Mouse (Mus musculus) forebrain, embryonic 12.5 days (tissue): ENCODE measurements around the gene Mex3a. TPM values are rescaled to one million over a fixed set of nuclear protein-coding genes. Genes with fewer than 3 reads are reported as not detected.

Experiments used
- ATAC-seq: fragments of 200-750 bp; cut with Nextera tagmentation; 2 replicates; pipeline ENCODE4 v1.8.0; 2017; ENCODE audit warnings: moderate TSS enrichment; ENCODE audit not compliant: low FRiP score
- H3K27ac ChIP-seq: fragments of 300-500 bp; sonication (generic); 2 replicates; pipeline ENCODE4 v1.5.1; 2016; ENCODE audit warnings: mild to moderate bottlenecking
- H3K27me3 ChIP-seq: fragments of 300-500 bp; sonication (generic); 2 replicates; pipeline ENCODE4 v1.6.1; 2016; ENCODE audit warnings: mild to moderate bottlenecking
- H3K36me3 ChIP-seq: fragments of 300-500 bp; sonication (generic); replicated peaks from 2 replicates; pipeline ENCODE4 v1.6.1; 2016; ENCODE audit warnings: mild to moderate bottlenecking
- H3K4me1 ChIP-seq: fragments of 300-500 bp; sonication (generic); 2 replicates; pipeline ENCODE4 v1.6.1; 2016
- H3K4me2 ChIP-seq: fragments of 300-500 bp; sonication (generic); 2 replicates; pipeline ENCODE4 v1.6.1; 2016; ENCODE audit warnings: mild to moderate bottlenecking, moderate library complexity
- H3K4me3 ChIP-seq: fragments of 300-500 bp; sonication (generic); replicated peaks from 2 replicates; pipeline ENCODE4 v1.5.1; 2016; ENCODE audit warnings: mild to moderate bottlenecking
- H3K9ac ChIP-seq: fragments of 300-500 bp; sonication (generic); 2 replicates; pipeline ENCODE4 v1.6.1; 2016; ENCODE audit warnings: mild to moderate bottlenecking
- H3K9me3 ChIP-seq: fragments of 300-500 bp; sonication (generic); 2 replicates; pipeline ENCODE4 v1.6.1; 2016
- WGBS: fragments of 180-500 bp; shearing (Covaris S2); methylation state at CpG from one replicate; pipeline ENCODE4 v1.1.7; 2016; 5-methylcytosine and 5-hydroxymethylcytosine counted together
- polyA plus RNA-seq: library from polyadenylated mRNA; unstranded; fragments of >200 nt; fragmentation: Nextera tagmentation; extraction: Ambion mirVana; gene quantifications from 2 replicates; pipeline ENCODE4 v1.2.1, GENCODE M21; 2016

Mex3a gene
- polyA plus RNA-seq, 1 experiment from 2014 or later, result 51.0 TPM

- Histone ChIP-seq H3K36me3 (peaks cover 45% of the 10 kb centered on the region), H3K4me3 (peak overlapping the region; percentile 83; the same call in 1 of the 2 replicates), H3K27ac (0 out of 2 replicates have a peak overlapping the region, but pooled peaks have one; percentile 10), H3K4me1 (peaks cover 37% of the 10 kb centered on the region), H3K9me3 (no peaks in the 10 kb centered on the region), H3K27me3 (no peaks in the 10 kb centered on the region), H3K4me2 (peak overlapping the region; percentile 62), H3K9ac (no peak overlapping the region; the same call in 1 of the 2 replicates)
- no peak for ATAC-seq
- WGBS, result 89% methylated on average over 5 of the region's 5 CpGs
Observed at GRCm38 (mm10) chr3:88555069-88555605, 22.9 kb downstream of the Mex3a start.

GRCm38 (mm10) chr3:88555731-88556130, 23.5 kb downstream of the Mex3a start:
- 97% methylated on average over 6 of the region's 6 CpGs for WGBS
- H3K4me1 ChIP-seq, result peaks cover 37% of the 10 kb centered on the region
- no peak overlapping the region; the same call in 1 of the 2 replicates for H3K9ac ChIP-seq
- no peak overlapping the region for H3K4me2 ChIP-seq
- H3K9me3 ChIP-seq, result no peaks in the 10 kb centered on the region
- H3K4me3 ChIP-seq, result no peak overlapping the region
- no peaks in the 10 kb centered on the region for H3K27me3 ChIP-seq
- ATAC-seq, result no peak
- peaks cover 51% of the 10 kb centered on the region for H3K36me3 ChIP-seq
- H3K27ac ChIP-seq, result 0 out of 2 replicates have a peak overlapping the region, but pooled peaks have one; percentile 10

DNA sequence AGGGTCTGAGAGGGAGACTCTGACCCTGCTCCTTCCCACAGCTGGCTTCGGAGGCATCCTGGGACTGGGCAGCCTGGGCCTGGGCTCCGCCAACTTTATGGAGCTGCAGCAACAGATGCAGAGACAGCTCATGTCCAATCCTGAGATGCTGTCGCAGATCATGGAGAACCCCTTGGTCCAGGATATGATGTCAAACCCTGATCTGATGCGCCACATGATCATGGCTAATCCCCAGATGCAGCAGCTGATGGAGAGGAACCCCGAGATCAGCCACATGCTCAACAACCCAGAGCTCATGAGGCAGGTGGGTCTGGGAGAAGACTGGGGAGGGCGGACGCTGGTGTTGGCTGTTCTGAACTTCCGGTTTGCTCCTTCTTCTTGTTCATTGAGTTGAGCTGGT, 24.4 kb downstream of the Mex3a start:
- Histone ChIP-seq H3K4me3 (no peak overlapping the region), H3K36me3 (peaks cover 60% of the 10 kb centered on the region), H3K4me2 (no peak overlapping the region), H3K27me3 (no peaks in the 10 kb centered on the region), H3K9me3 (no peaks in the 10 kb centered on the region), H3K4me1 (peaks cover 30% of the 10 kb centered on the region), H3K27ac (no peak overlapping the region), H3K9ac (no peak overlapping the region)
- no peak for ATAC-seq
- 96% methylated on average over 8 of the region's 8 CpGs for WGBS

DNA sequence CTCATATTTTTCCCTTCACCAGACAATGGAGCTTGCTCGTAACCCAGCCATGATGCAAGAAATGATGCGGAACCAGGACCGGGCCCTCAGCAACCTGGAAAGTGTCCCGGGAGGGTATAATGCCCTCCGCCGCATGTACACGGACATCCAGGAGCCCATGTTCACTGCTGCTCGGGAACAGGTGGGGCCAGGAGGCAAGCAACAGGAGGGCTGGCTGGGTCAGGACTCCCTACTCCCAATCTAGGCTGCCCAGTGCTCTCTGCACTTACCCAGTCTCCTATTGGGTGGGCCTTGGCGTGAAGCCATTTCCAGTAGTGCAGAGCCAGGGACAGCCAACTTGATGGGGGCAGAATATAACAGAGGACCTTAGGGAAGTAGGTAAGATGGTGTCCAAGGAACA, 27.4 kb downstream of the Mex3a start:
- peaks cover 89% of the 10 kb centered on the region for H3K36me3 ChIP-seq
- no peaks in the 10 kb centered on the region for H3K9me3 ChIP-seq
- 91% methylated on average over 9 of the region's 9 CpGs for WGBS
- peaks cover 25% of the 10 kb centered on the region for H3K4me1 ChIP-seq
- ATAC-seq, result no peak
- no peak overlapping the region for H3K4me2 ChIP-seq
- H3K4me3 ChIP-seq, result no peak overlapping the region
- H3K27ac ChIP-seq, result no peak overlapping the region
- no peaks in the 10 kb centered on the region for H3K27me3 ChIP-seq
- H3K9ac ChIP-seq, result no peak overlapping the region

GRCm38 (mm10) chr3:88561989-88562388, 29.8 kb downstream of the Mex3a start:
- no peak overlapping the region for H3K4me2 ChIP-seq
- WGBS, result 68% methylated on average over 4 of the region's 4 CpGs
- peaks cover 97% of the 10 kb centered on the region for H3K36me3 ChIP-seq
- no peak overlapping the region for H3K9ac ChIP-seq
- no peak overlapping the region for H3K4me3 ChIP-seq
- no peak overlapping the region for H3K27ac ChIP-seq
- ATAC-seq, result no peak
- H3K4me1 ChIP-seq, result peaks cover 8% of the 10 kb centered on the region; the same call in 1 of the 2 replicates
- H3K27me3 ChIP-seq, result no peaks in the 10 kb centered on the region
- H3K9me3 ChIP-seq, result no peaks in the 10 kb centered on the region

- no peak overlapping the region for H3K4me3 ChIP-seq
- ATAC-seq, result no peak; the same call in 1 of the 2 replicates
- H3K36me3 ChIP-seq, result peaks cover 97% of the 10 kb centered on the region
- H3K4me2 ChIP-seq, result no peak overlapping the region
- no peaks in the 10 kb centered on the region for H3K27me3 ChIP-seq
- peaks cover 8% of the 10 kb centered on the region; the same call in 1 of the 2 replicates for H3K4me1 ChIP-seq
- WGBS, result 80% methylated on average over 4 of the region's 4 CpGs
- H3K9ac ChIP-seq, result no peak overlapping the region
- no peaks in the 10 kb centered on the region for H3K9me3 ChIP-seq
- peak overlapping the region; percentile 25 for H3K27ac ChIP-seq
Observed at GRCm38 (mm10) chr3:88563442-88563841, 31.2 kb downstream of the Mex3a start.

DNA sequence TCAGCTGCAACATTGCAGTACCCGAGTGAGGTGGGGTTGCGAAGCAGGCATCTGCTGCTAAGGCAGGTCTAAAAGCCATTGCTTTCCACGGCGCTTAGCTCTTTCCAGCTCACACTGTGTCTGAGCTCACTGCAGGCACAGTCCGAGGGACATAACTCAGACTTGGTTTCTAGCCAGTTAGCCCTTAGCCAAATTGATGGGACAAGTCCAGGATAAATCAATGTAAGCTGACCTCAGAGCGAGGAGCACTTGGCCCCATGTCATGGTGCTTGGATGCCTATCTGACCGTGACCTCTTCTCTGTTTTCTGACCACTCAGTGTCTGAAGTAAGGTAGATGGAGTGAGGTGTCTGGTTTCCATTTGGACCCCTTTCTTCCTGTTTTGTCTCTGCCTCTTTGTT, 31.8 kb downstream of the Mex3a start:
- Histone ChIP-seq H3K9ac (no peak overlapping the region), H3K4me2 (no peak overlapping the region), H3K27ac (peak overlapping the region; percentile 25), H3K9me3 (no peaks in the 10 kb centered on the region), H3K4me1 (peaks cover 8% of the 10 kb centered on the region; the same call in 1 of the 2 replicates), H3K4me3 (no peak overlapping the region), H3K36me3 (peaks cover 98% of the 10 kb centered on the region), H3K27me3 (no peaks in the 10 kb centered on the region)
- 90% methylated on average over 7 of the region's 7 CpGs for WGBS
- ATAC-seq, result no peak

GRCm38 (mm10) chr3:88566116-88566515, 33.9 kb downstream of the Mex3a start:
- no peak for ATAC-seq
- Histone ChIP-seq H3K27ac (no peak overlapping the region), H3K4me2 (no peak overlapping the region), H3K9me3 (no peaks in the 10 kb centered on the region), H3K4me3 (no peak overlapping the region), H3K9ac (no peak overlapping the region), H3K36me3 (peaks cover 96% of the 10 kb centered on the region), H3K4me1 (peaks cover 8% of the 10 kb centered on the region; the same call in 1 of the 2 replicates), H3K27me3 (no peaks in the 10 kb centered on the region)
- 93% methylated on average over 3 of the region's 3 CpGs for WGBS

GRCm38 (mm10) chr3:88566536-88567061, 34.4 kb downstream of the Mex3a start:
- Histone ChIP-seq H3K27me3 (no peaks in the 10 kb centered on the region), H3K4me2 (no peak overlapping the region), H3K36me3 (peaks cover 91% of the 10 kb centered on the region), H3K4me3 (no peak overlapping the region), H3K9ac (no peak overlapping the region), H3K4me1 (peaks cover 8% of the 10 kb centered on the region; the same call in 1 of the 2 replicates), H3K9me3 (no peaks in the 10 kb centered on the region), H3K27ac (no peak overlapping the region)
- WGBS, result 99% methylated on average over 4 of the region's 4 CpGs
- no peak for ATAC-seq

- peaks cover 79% of the 10 kb centered on the region for H3K36me3 ChIP-seq
- no peak for ATAC-seq
- no peak overlapping the region for H3K4me2 ChIP-seq
- no peak overlapping the region for H3K27ac ChIP-seq
- H3K4me3 ChIP-seq, result no peak overlapping the region
- 94% methylated on average over 6 of the region's 6 CpGs for WGBS
- no peaks in the 10 kb centered on the region for H3K4me1 ChIP-seq
- H3K9me3 ChIP-seq, result no peaks in the 10 kb centered on the region
- no peaks in the 10 kb centered on the region for H3K27me3 ChIP-seq
- no peak overlapping the region for H3K9ac ChIP-seq
Observed at GRCm38 (mm10) chr3:88567892-88568291, 35.7 kb downstream of the Mex3a start.

GRCm38 (mm10) chr3:88568615-88569014, 36.4 kb downstream of the Mex3a start:
- no peaks in the 10 kb centered on the region for H3K4me1 ChIP-seq
- H3K27ac ChIP-seq, result no peak overlapping the region
- no peaks in the 10 kb centered on the region for H3K9me3 ChIP-seq
- no peaks in the 10 kb centered on the region for H3K27me3 ChIP-seq
- H3K4me3 ChIP-seq, result no peak overlapping the region
- no peak overlapping the region for H3K4me2 ChIP-seq
- ATAC-seq, result no peak
- no peak overlapping the region for H3K9ac ChIP-seq
- peaks cover 72% of the 10 kb centered on the region for H3K36me3 ChIP-seq
- WGBS, result 100% methylated on average over 2 of the region's 2 CpGs

DNA sequence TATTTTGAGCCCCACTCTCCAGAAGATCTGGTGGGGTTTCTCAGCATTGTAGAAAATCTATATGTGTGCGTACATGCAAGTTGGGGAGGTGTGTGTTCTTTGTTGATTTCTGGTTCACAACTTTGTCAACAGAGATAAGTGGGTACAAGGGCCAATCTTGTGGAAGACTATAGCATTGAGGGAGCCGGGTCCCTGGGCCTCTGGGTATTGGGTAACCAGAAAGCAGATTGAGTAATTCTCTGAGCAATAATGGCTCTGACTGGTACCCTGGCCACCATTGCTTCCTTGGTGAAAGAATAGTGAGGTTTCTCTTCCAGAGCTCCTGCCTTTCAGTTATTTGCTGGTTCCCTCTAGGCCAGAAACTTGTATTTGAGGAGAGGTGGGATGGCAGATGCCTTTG, 36.9 kb downstream of the Mex3a start:
- 94% methylated on average over 2 of the region's 2 CpGs for WGBS
- Histone ChIP-seq H3K9ac (no peak overlapping the region), H3K9me3 (no peaks in the 10 kb centered on the region), H3K4me2 (no peak overlapping the region), H3K27ac (no peak overlapping the region), H3K4me1 (no peaks in the 10 kb centered on the region), H3K27me3 (no peaks in the 10 kb centered on the region), H3K36me3 (peaks cover 67% of the 10 kb centered on the region), H3K4me3 (no peak overlapping the region)
- no peak for ATAC-seq

DNA sequence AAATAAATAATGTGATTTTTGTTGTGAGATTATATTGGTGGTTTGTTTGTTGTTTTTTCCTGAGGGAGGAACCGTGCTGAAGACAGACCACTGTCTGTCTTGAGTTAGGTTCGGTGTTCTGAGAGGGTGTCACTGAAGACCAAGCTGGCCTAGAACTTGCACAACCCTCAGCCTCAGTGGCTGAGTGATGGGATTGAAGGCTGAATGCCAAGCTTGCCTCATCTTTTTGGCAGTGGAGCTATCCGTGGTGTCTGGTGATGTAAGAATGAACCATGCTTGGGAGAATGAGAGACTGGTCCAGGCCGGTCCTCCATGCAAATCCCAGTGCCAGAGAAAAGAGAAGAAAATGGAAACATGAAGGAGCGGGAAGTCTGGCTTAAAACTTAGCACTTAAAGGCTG, 37.5 kb downstream of the Mex3a start:
- Histone ChIP-seq H3K4me2 (no peak overlapping the region), H3K4me3 (no peak overlapping the region), H3K4me1 (no peaks in the 10 kb centered on the region), H3K36me3 (peaks cover 61% of the 10 kb centered on the region), H3K9me3 (no peaks in the 10 kb centered on the region), H3K9ac (no peak overlapping the region), H3K27me3 (no peaks in the 10 kb centered on the region), H3K27ac (no peak overlapping the region)
- WGBS, result 97% methylated on average over 5 of the region's 5 CpGs
- ATAC-seq, result no peak
